Mouse (Mus musculus): ENCODE measurements around the gene Ly75.

DNA sequence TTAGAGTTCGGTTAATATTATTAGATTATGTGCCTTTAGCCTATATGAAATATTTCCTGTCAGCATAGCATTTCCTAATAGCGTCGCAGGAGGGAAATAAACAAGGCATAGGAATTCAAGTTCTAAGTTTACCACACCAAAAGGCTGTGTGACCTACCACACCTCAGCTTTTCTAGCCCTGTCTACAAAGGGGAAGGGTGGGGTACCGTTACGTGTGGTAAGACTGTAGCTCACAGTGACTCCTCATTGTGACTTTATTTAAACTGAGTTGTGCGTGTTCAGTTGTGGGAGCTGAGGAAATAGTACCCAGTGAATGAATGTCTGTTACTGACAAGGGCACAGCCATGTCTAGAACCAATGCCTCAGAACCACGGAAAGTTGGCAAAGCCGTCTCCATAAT is 8.0 kb downstream of the Ly75 start:
- TF ChIP-seq CTCF (IDR thresholded peaks at IDR 0.05; ENCODE audit: low read depth) (no peak), EP300 (IDR thresholded peaks at IDR 0.05; ENCODE audit: low read depth) (no peak)
